Mouse (Mus musculus) mouse embryonic stem cell (cell line): Measurements from ENCODE around the gene Ptprm.

Experiments used
- in situ Hi-C, 2 experiments: fragments of 300-500 bp; cut with MboI; formaldehyde crosslinking; loops; 1 replicate in 1 of 2; 3 replicates in 1 of 2; pipeline ENCODE4 v1.14.3; 2019 to 2020; ENCODE audit warnings: low sequenced_read_pairs in 2 of 2, low pct_unique_long_range_greater_than_20kb in 1 of 2, mixed read lengths in 1 of 2; ENCODE audit not compliant: unreplicated experiment in 1 of 2

Gene Ptprm

GRCm38 (mm10) chr17:67354451-67355011 is at the start of gene Ptprm:
Gene Ptprm (minus strand): TSS chr17:67354457.
- in situ Hi-C loops, result no loop called here

- in situ Hi-C loops, result no loop called here
Measured at GRCm38 (mm10) chr17:67396205-67396604, 41.9 kb upstream of the Ptprm start.

- in situ Hi-C loops, result no loop called here
Measured at GRCm38 (mm10) chr17:67390851-67391250, 36.6 kb upstream of the Ptprm start.

GRCm38 (mm10) chr17:67388171-67388570 is 33.9 kb upstream of the Ptprm start:
- in situ Hi-C loops, result no loop called here

GRCm38 (mm10) chr17:67385286-67385685 is 31.0 kb upstream of the Ptprm start:
- in situ Hi-C loops, result no loop called here

GRCm38 (mm10) chr17:67383635-67384034 is 29.4 kb upstream of the Ptprm start:
- in situ Hi-C loops, result no loop called here

GRCm38 (mm10) chr17:67381618-67382017 is 27.4 kb upstream of the Ptprm start:
- in situ Hi-C loops, result no loop called here

GRCm38 (mm10) chr17:67367866-67368265 is 13.6 kb upstream of the Ptprm start:
- in situ Hi-C loops, result no loop called here

GRCm38 (mm10) chr17:67364491-67364890 is 10.2 kb upstream of the Ptprm start:
- in situ Hi-C loops, result no loop called here

- in situ Hi-C loops, result no loop called here
Measured at GRCm38 (mm10) chr17:67363377-67364070, 9.3 kb upstream of the Ptprm start.

GRCm38 (mm10) chr17:67362131-67362530 is 7.9 kb upstream of the Ptprm start:
- in situ Hi-C loops, result no loop called here

- in situ Hi-C loops, result no loop called here
Measured at GRCm38 (mm10) chr17:67360606-67361005, 6.3 kb upstream of the Ptprm start.

- in situ Hi-C loops, result no loop called here
Measured at GRCm38 (mm10) chr17:67359578-67359977, 5.3 kb upstream of the Ptprm start.

GRCm38 (mm10) chr17:67358541-67358940 is 4.3 kb upstream of the Ptprm start:
- in situ Hi-C loops, result no loop called here

GRCm38 (mm10) chr17:67357191-67357590 is 2.9 kb upstream of the Ptprm start:
- in situ Hi-C loops, result no loop called here

GRCm38 (mm10) chr17:67355251-67355650 is 994 bp upstream of the Ptprm start:
- in situ Hi-C loops, result no loop called here

- in situ Hi-C loops, result no loop called here
Measured at GRCm38 (mm10) chr17:67353796-67354450, 334 bp downstream of the Ptprm start.

- in situ Hi-C loops, result no loop called here
Measured at GRCm38 (mm10) chr17:67352956-67353795, 1.1 kb downstream of the Ptprm start.

GRCm38 (mm10) chr17:67351423-67351822 is 2.8 kb downstream of the Ptprm start:
- in situ Hi-C loops, result no loop called here
